Mouse (Mus musculus) stomach, embryonic 14.5 days (tissue): ENCODE data around the gene Csrp3. TPM values are rescaled to one million over a fixed set of nuclear protein-coding genes. Genes with fewer than 3 reads are reported as not detected.
A peak's percentile ranks its signal among the peaks of the same experiment; 100 is the strongest.

Experiments
- ATAC-seq: fragments of 200-750 bp; cut with Nextera tagmentation; 2 replicates; pipeline ENCODE4 v1.8.0; 2017; ENCODE audit warnings: low read depth, moderate TSS enrichment; ENCODE audit not compliant: insufficient number of reproducible peaks, insufficient read depth, low FRiP score
- H3K27ac ChIP-seq: fragments of 300-500 bp; sonication (generic); 2 replicates; pipeline ENCODE4 v1.5.1; 2014; ENCODE audit warnings: mild to moderate bottlenecking, low read length, moderate library complexity, mixed read lengths
- H3K27me3 ChIP-seq: fragments of 300-500 bp; sonication (generic); 2 replicates; pipeline ENCODE4 v1.6.1; 2014; ENCODE audit warnings: low read length, control low read depth, mixed read lengths; ENCODE audit not compliant: control insufficient read depth, insufficient read depth
- H3K36me3 ChIP-seq: fragments of 300-500 bp; sonication (generic); 2 replicates; pipeline ENCODE4 v1.6.1; 2014; ENCODE audit warnings: mild to moderate bottlenecking, control low read depth, low read length, moderate library complexity, mixed read lengths; ENCODE audit not compliant: control insufficient read depth, insufficient read depth
- H3K4me1 ChIP-seq: fragments of 300-500 bp; sonication (generic); 2 replicates; pipeline ENCODE4 v1.6.1; 2014; ENCODE audit warnings: low read length, control low read depth, mixed read lengths; ENCODE audit not compliant: control insufficient read depth, insufficient read depth
- H3K4me2 ChIP-seq: fragments of 300-500 bp; sonication (generic); replicated peaks from 2 replicates; pipeline ENCODE4 v1.6.1; 2014; ENCODE audit warnings: low read depth, low read length, control low read depth
- H3K4me3 ChIP-seq: fragments of 300-500 bp; sonication (generic); 2 replicates; pipeline ENCODE4 v1.5.1; 2014; ENCODE audit warnings: low read depth, low read length, control low read depth
- H3K9ac ChIP-seq: fragments of 300-500 bp; sonication (generic); replicated peaks from 2 replicates; pipeline ENCODE4 v1.6.1; 2014; ENCODE audit warnings: low read depth, mild to moderate bottlenecking, control low read depth, low read length, moderate library complexity, mixed read lengths
- H3K9me3 ChIP-seq: fragments of 300-500 bp; sonication (generic); 2 replicates; pipeline ENCODE4 v1.6.1; 2016; ENCODE audit warnings: low read depth, low read length, control low read depth; ENCODE audit not compliant: control insufficient read depth
- WGBS: fragments of 180-500 bp; shearing (Covaris S2); extraction: QIAGEN DNeasy Blood & Tissue Kit; methylation state at CpG from one replicate; pipeline ENCODE4 v1.1.7; 2014; 5-methylcytosine and 5-hydroxymethylcytosine counted together
- polyA plus RNA-seq: library from polyadenylated mRNA; unstranded; fragments of >200 nt; fragmentation: Nextera tagmentation; extraction: Ambion mirVana; gene quantifications from 2 replicates; pipeline ENCODE4 v1.2.1, GENCODE M21; 2014

The Csrp3 gene
- polyA plus RNA-seq, 1 experiment from 2014 or later, result 0.29 TPM

DNA sequence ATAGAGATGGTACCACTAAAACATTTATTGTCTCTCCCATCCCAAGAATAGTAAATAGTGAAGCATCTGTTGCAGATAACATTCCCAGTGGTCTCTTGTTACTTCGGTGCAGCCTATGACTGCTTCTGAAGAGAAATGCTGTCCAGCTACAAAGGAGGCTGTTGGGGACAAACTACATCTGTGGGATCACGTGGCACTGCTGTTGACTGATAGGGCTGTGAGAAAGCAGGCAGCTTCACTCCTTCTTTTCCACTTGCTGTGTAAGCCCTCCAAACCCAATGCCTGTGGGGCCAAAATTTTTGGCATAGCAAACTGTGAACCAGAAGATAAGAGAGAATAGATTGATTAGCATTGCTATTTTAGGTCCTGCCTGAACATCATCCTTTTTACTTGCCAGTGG, 17.4 kb downstream of the Csrp3 start:
- Histone ChIP-seq H3K36me3 (peaks cover 17% of the 10 kb centered on the region), H3K4me2 (no peak overlapping the region), H3K9ac (no peak overlapping the region), H3K27ac (no peak overlapping the region), H3K4me3 (no peak overlapping the region), H3K9me3 (no peaks in the 10 kb centered on the region), H3K27me3 (no peaks in the 10 kb centered on the region), H3K4me1 (0 out of 2 replicates have a peak, but pooled peaks cover 2% of the 10 kb centered on the region)
- 21% methylated on average over 2 of the region's 2 CpGs for WGBS
- no peak for ATAC-seq

- ATAC-seq, result no peak
- Histone ChIP-seq H3K27me3 (no peaks in the 10 kb centered on the region), H3K4me2 (no peak overlapping the region), H3K36me3 (peaks cover 27% of the 10 kb centered on the region), H3K4me3 (no peak overlapping the region), H3K9ac (no peak overlapping the region), H3K9me3 (no peaks in the 10 kb centered on the region), H3K27ac (no peak overlapping the region), H3K4me1 (0 out of 2 replicates have a peak, but pooled peaks cover 2% of the 10 kb centered on the region)
- WGBS, result 82% methylated on average over 5 of the region's 5 CpGs
These were observed 18.5 kb downstream of the Csrp3 start for GRCm38 (mm10) chr7:48829177-48829910.

DNA sequence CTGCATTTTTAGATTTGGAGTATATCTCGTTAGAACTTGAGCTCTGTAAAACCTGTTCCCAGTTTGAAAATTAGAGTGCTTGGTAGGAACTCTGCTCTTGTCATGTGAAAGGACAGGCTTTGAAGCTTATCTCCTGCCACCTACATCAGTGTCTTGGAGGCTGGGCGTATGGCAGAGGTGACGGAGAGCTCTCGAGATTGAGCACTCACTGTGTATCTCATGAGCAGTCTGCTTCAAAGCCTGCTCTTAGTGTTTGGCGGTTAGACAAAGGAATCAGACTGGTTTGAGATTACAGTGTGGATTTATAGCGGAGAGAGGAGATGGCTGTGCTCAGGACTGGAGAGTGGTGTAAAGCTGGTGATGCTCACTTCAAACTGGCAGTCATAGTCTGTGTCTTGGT, 22.7 kb downstream of the Csrp3 start:
- Histone ChIP-seq H3K27ac (no peak overlapping the region), H3K27me3 (no peaks in the 10 kb centered on the region), H3K9ac (no peak overlapping the region), H3K4me1 (no peaks in the 10 kb centered on the region), H3K36me3 (peaks cover 49% of the 10 kb centered on the region), H3K9me3 (no peaks in the 10 kb centered on the region), H3K4me2 (no peak overlapping the region), H3K4me3 (no peak overlapping the region)
- 78% methylated on average over 6 of the region's 6 CpGs for WGBS
- ATAC-seq, result no peak

GRCm38 (mm10) chr7:48824671-48825070, 23.2 kb downstream of the Csrp3 start:
- no peak for ATAC-seq
- Histone ChIP-seq H3K9ac (no peak overlapping the region), H3K4me1 (no peaks in the 10 kb centered on the region), H3K27me3 (no peaks in the 10 kb centered on the region), H3K4me3 (no peak overlapping the region), H3K9me3 (no peaks in the 10 kb centered on the region), H3K4me2 (no peak overlapping the region), H3K36me3 (peaks cover 50% of the 10 kb centered on the region), H3K27ac (no peak overlapping the region)
- WGBS, result 91% methylated on average over 1 of the region's 1 CpGs

- H3K4me2 ChIP-seq, result no peak overlapping the region
- ATAC-seq, result no peak
- 91% methylated on average over 3 of the region's 3 CpGs for WGBS
These were observed 24.2 kb downstream of the Csrp3 start for GRCm38 (mm10) chr7:48823621-48824020.

DNA sequence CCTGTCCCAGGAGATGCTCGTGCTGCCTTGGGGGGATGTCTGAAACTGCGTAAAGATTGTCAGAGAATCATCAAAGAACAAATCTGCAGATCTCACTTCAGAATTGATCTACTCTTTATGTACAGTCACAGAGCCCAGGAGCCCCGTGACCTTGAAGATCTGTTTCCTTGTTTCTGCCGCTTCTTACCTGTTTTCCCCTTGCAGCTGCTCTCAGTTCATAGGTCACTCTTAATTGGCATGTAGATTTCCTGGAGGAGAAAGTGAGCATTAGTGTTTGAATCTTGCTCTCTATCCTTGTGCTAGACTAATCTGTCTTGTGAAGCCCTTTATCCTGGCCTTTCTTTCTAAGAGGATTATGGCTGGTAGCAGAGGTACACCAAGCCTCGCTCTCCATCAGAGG, 26.2 kb downstream of the Csrp3 start:
- Histone ChIP-seq H3K36me3 (peaks cover 65% of the 10 kb centered on the region), H3K9me3 (no peaks in the 10 kb centered on the region), H3K27ac (no peak overlapping the region), H3K27me3 (no peaks in the 10 kb centered on the region), H3K9ac (no peak overlapping the region), H3K4me2 (no peak overlapping the region), H3K4me1 (no peaks in the 10 kb centered on the region), H3K4me3 (no peak overlapping the region)
- ATAC-seq, result no peak
- WGBS, result 86% methylated on average over 5 of the region's 5 CpGs

More at GRCm38 (mm10) chr7:48823621-48824020, 24.2 kb downstream of the Csrp3 start:
- H3K27me3 ChIP-seq, result no peaks in the 10 kb centered on the region
- no peak overlapping the region for H3K9ac ChIP-seq
- H3K4me3 ChIP-seq, result no peak overlapping the region
- H3K27ac ChIP-seq, result no peak overlapping the region
- H3K36me3 ChIP-seq, result peaks cover 56% of the 10 kb centered on the region
- H3K4me1 ChIP-seq, result no peaks in the 10 kb centered on the region
- H3K9me3 ChIP-seq, result no peaks in the 10 kb centered on the region

- Histone ChIP-seq H3K27ac (peak overlapping the region; percentile 48), H3K4me3 (no peak overlapping the region), H3K4me2 (no peak overlapping the region), H3K36me3 (peaks cover 19% of the 10 kb centered on the region; the same call in 1 of the 2 replicates), H3K27me3 (no peaks in the 10 kb centered on the region), H3K9me3 (no peaks in the 10 kb centered on the region), H3K9ac (no peak overlapping the region), H3K4me1 (no peaks in the 10 kb centered on the region; the same call in 1 of the 2 replicates)
- 73% methylated on average over 1 of the region's 1 CpGs for WGBS
- ATAC-seq, result peak; percentile 49; the same call in 1 of the 2 replicates
These were observed 34.2 kb downstream of the Csrp3 start for GRCm38 (mm10) chr7:48813594-48813993.

DNA sequence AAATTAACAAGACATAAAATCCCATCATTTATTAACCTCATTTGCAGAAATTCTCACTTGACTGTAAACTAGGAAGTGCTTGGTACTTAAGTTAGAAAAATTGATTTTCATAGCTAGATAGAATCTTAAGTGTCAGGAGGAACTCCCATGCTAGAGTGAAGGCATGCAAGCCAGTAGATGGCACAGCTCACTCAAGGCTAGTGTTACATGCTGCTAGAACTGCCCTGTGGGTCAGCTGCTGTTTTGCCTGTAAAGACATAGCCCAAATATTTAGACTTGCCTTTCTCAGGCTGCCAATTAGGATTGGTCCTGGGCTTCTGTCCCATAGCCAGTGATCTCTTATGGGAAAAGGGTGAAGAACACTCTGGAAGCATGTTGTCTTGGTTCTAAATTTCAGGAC, 35.5 kb downstream of the Csrp3 start:
- no peak overlapping the region for H3K9ac ChIP-seq
- ATAC-seq, result no peak

GRCm38 (mm10) chr7:48810652-48811051, 37.2 kb downstream of the Csrp3 start:
- peaks cover 19% of the 10 kb centered on the region for H3K36me3 ChIP-seq

More for the DNA sequence above, 35.5 kb downstream of the Csrp3 start:
- Histone ChIP-seq H3K36me3 (peaks cover 15% of the 10 kb centered on the region; the same call in 1 of the 2 replicates), H3K9me3 (no peaks in the 10 kb centered on the region), H3K27me3 (no peaks in the 10 kb centered on the region), H3K27ac (no peak overlapping the region), H3K4me1 (no peaks in the 10 kb centered on the region; the same call in 1 of the 2 replicates), H3K4me3 (no peak overlapping the region), H3K4me2 (no peak overlapping the region)

More at GRCm38 (mm10) chr7:48810652-48811051, 37.2 kb downstream of the Csrp3 start:
- Histone ChIP-seq H3K27me3 (no peaks in the 10 kb centered on the region), H3K27ac (no peak overlapping the region), H3K4me2 (no peak overlapping the region), H3K9ac (no peak overlapping the region), H3K4me3 (no peak overlapping the region), H3K4me1 (no peaks in the 10 kb centered on the region; the same call in 1 of the 2 replicates), H3K9me3 (no peaks in the 10 kb centered on the region)
- no peak for ATAC-seq
- 97% methylated on average over 1 of the region's 1 CpGs for WGBS
